Mouse (Mus musculus): ENCODE data around the gene Dmrta2. TPM values are rescaled to one million over a fixed set of nuclear protein-coding genes. Genes with fewer than 3 reads are reported as not detected.

The Dmrta2 gene
- 0.09 TPM in 1 of 2 replicates, not detected in the other for polyA plus RNA-seq (2015; fragmentation: Nextera tagmentation; extraction: Ambion mirVana)

DNA sequence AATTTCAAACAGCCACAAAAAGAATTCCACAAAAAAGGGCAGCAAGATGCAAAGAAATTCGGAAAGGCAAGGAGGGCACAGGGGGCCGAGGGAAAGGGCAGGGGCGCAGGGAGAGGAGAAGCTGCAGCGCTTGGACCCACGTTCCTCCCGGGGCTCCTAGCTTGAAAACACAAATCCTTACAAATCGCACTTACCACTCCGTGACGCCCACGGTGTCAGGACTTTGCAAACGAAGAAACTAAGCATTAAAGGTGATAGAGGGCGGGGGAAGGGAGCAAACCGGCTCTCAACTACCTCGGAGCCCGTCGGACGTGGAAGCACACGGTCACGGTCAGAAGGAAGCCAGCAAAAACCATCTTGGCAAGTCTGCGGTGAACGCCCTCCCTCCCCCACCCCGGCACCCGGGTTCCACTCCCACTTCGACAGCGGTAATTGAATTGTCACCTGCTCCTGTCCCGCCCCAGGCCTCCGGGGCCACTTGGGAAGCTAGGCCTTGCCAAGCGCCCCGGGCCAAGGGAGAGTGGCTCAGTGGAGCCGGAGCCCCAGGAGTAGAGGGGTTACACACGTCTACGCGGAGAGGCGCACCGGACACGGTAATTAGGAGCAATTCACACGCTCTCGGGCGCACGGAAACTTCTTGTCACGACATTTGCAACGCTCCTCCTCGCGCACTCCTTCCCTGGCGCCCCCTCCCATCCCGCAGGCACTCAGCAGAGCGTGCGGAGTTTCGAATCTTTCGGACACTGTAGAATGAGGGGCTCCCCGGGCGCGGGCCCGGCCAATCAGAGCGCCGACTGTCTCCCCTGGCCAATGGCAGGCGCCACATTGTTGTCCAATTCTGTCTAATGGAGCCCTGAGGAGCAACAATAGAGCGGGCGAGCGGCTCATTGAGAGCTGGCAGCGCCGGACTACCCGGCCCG is at the start of gene Dmrta2:
Gene Dmrta2 (plus strand): TSS at position 906 of the 920 bp plus-strand sequence.
- Histone ChIP-seq H3K36me3 (no peaks in the 10 kb centered on the region), H3K27ac (no peak within 1 kb of the TSS), H3K9ac (0 out of 2 replicates have a peak within 1 kb of the TSS, but pooled peaks have one; percentile 15), H3K4me1 (replicated peaks) (peaks cover 49% of the 10 kb centered on the region), H3K9me3 (replicated peaks) (peaks cover 2% of the 10 kb centered on the region; the same call in 1 of the 2 replicates), H3K4me3 (peak within 1 kb of the TSS; percentile 50), H3K27me3 (peaks cover 98% of the 10 kb centered on the region), H3K4me2 (peak within 1 kb of the TSS; percentile 79)
- WGBS: 1% methylated on average over 63 of the region's 64 CpGs
- ATAC-seq (replicated peaks; ENCODE audit: insufficient number of reproducible peaks, insufficient read depth, low FRiP score, low read depth): 0 out of 2 replicates have a peak, but pooled peaks have one; percentile 37

DNA sequence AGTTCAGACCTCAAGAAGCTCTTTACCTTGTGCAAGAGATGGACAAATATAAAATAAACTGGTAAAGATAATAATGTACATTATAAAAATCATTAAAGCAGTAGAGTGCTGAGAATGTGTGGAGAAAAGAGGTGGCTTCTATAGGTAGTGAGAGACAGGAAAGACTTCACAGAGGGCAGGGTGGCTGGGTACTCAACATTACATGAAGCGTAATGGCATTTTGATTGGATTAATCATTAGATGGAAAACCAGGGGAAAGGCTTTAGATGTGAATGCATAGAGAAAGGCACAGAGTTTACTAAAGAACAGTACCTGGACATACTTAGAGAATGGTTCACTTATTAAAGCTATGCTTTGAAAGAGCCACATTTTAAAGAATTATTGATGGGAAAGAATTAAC is 48.8 kb upstream of the Dmrta2 start:
- H3K36me3 ChIP-seq: no peaks in the 10 kb centered on the region
- no peak overlapping the region for H3K9ac ChIP-seq
- WGBS: 100% methylated on average over 1 of the region's 1 CpGs
- no peak for ATAC-seq (replicated peaks; ENCODE audit: insufficient number of reproducible peaks, insufficient read depth, low FRiP score, low read depth)
- no peak overlapping the region for H3K4me2 ChIP-seq
- H3K4me3 ChIP-seq: no peak overlapping the region
- no peaks in the 10 kb centered on the region for H3K4me1 ChIP-seq (replicated peaks)
- no peaks in the 10 kb centered on the region for H3K27me3 ChIP-seq
- H3K9me3 ChIP-seq (replicated peaks): no peaks in the 10 kb centered on the region
- H3K27ac ChIP-seq: no peak overlapping the region

DNA sequence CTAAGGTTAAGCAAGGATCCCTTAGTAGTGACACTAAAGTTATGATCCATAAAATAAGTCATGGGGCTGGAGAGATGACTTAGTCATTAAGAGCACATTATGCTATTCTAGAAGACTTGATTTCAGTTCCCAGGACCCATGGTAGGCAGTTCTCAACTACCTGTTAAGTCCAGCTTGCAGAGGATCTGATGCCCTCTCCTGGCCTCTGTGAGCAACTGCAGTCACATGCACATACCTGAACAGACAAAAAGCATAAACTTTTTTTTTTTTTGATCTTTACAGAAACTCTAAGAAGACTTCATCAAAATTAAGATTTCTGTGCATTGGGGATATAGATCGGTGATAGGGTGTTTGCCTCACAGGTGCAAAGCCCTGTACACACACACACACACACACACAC is 47.4 kb upstream of the Dmrta2 start:
- Histone ChIP-seq H3K9ac (no peak overlapping the region), H3K36me3 (no peaks in the 10 kb centered on the region), H3K27me3 (no peaks in the 10 kb centered on the region), H3K27ac (no peak overlapping the region), H3K4me2 (no peak overlapping the region), H3K4me1 (replicated peaks) (no peaks in the 10 kb centered on the region), H3K9me3 (replicated peaks) (no peaks in the 10 kb centered on the region), H3K4me3 (no peak overlapping the region)
- ATAC-seq (replicated peaks; ENCODE audit: insufficient number of reproducible peaks, insufficient read depth, low FRiP score, low read depth): no peak
- WGBS: 100% methylated on average over 1 of the region's 1 CpGs

DNA sequence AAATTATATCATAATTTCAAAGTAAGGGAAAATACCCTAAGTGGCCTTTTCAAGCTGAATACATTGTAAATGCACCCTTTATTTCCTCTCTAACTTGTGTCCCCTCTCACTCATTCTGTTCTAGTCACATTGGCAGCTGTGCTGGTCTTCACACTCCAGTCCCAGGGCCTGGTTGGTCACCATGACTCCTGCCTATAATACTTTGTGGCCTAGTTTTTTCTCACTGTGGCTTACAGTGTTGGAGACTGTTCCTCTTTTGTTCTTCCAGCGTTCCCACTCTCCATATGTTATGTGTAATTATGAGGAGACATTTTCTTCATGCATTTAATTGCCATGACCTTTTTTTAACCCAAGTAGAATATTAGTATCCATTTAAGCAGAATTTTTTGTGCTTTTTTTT is 46.9 kb upstream of the Dmrta2 start:
- H3K27me3 ChIP-seq: no peaks in the 10 kb centered on the region
- H3K36me3 ChIP-seq: no peaks in the 10 kb centered on the region
- H3K4me1 ChIP-seq (replicated peaks): no peaks in the 10 kb centered on the region
- no peak for ATAC-seq (replicated peaks; ENCODE audit: insufficient number of reproducible peaks, insufficient read depth, low FRiP score, low read depth)
- H3K27ac ChIP-seq: no peak overlapping the region
- H3K4me2 ChIP-seq: no peak overlapping the region
- WGBS: 94% methylated on average over 1 of the region's 1 CpGs
- H3K4me3 ChIP-seq: no peak overlapping the region
- H3K9me3 ChIP-seq (replicated peaks): no peaks in the 10 kb centered on the region
- no peak overlapping the region for H3K9ac ChIP-seq

DNA sequence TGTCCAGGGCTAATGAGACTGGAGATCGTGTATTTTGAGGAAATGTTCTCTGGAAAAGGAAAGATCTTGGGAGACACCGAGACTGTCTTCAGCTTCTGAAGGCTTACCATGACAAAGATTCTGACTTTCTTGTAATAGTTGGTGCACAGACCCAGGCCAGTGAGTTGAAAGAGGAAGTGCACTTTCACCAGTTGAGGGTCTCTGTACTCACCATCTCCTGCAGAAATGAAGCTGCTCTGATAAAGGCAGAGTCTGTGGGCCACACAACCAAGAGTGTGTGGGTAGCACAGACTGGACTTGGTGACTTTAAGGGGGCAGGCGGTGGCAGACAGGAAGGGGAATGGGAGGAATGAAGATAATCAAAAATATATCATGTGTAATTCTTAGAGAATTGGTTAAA is 41.3 kb upstream of the Dmrta2 start:
- Histone ChIP-seq H3K4me1 (replicated peaks) (no peaks in the 10 kb centered on the region), H3K4me3 (no peak overlapping the region), H3K27ac (no peak overlapping the region), H3K9ac (no peak overlapping the region), H3K4me2 (no peak overlapping the region), H3K27me3 (no peaks in the 10 kb centered on the region), H3K36me3 (no peaks in the 10 kb centered on the region), H3K9me3 (replicated peaks) (no peaks in the 10 kb centered on the region)
- no peak for ATAC-seq (replicated peaks; ENCODE audit: insufficient number of reproducible peaks, insufficient read depth, low FRiP score, low read depth)
- WGBS: 88% methylated on average over 3 of the region's 3 CpGs

DNA sequence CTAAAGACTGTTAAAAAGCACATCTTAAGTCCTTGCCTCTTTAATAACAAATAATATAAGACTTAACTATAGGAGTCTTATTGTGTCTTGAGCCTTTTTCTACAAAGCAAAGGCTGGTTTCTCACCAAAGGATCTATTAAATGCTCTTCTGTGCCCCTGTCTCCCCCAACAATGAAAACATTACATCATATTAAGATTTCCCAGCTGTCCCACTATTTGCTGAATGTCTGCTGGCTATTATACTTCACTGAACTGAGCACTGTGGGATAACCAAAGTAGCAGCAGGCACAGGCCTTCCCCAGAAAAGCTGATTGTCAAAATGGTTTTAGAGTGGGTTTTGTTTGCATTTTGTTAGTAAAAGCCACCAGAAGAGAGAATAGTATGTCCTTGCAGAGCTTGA is 38.6 kb upstream of the Dmrta2 start:
- Histone ChIP-seq H3K4me2 (no peak overlapping the region), H3K27me3 (no peaks in the 10 kb centered on the region), H3K27ac (no peak overlapping the region), H3K9ac (no peak overlapping the region), H3K4me3 (no peak overlapping the region), H3K36me3 (no peaks in the 10 kb centered on the region), H3K4me1 (replicated peaks) (no peaks in the 10 kb centered on the region), H3K9me3 (replicated peaks) (no peaks in the 10 kb centered on the region)
- ATAC-seq (replicated peaks; ENCODE audit: insufficient number of reproducible peaks, insufficient read depth, low FRiP score, low read depth): no peak

DNA sequence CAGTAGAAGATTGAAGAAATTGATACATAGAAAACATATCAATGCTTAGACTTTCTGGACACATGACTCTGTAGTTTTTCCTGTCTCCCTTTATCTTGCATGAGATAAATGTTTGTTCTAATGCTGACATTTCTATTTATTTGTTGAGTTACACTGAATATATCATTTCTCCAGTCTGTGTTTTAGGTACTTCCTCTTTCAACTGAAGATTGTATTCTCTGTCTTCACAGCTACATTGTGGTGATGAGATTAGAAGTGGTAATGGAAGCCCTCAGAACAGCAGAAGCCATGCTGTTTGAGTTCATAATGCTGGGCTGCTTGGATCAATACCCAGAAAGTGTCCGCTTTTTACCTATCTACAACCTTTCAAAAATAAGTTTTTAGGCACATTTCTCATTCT is 32.3 kb upstream of the Dmrta2 start:
- ATAC-seq (replicated peaks; ENCODE audit: insufficient number of reproducible peaks, insufficient read depth, low FRiP score, low read depth): no peak
- H3K36me3 ChIP-seq: no peaks in the 10 kb centered on the region
- WGBS: 98% methylated on average over 1 of the region's 1 CpGs
- H3K4me2 ChIP-seq: no peak overlapping the region
- no peaks in the 10 kb centered on the region for H3K4me1 ChIP-seq (replicated peaks)
- H3K27me3 ChIP-seq: no peaks in the 10 kb centered on the region
- H3K27ac ChIP-seq: no peak overlapping the region
- no peak overlapping the region for H3K4me3 ChIP-seq
- H3K9ac ChIP-seq: no peak overlapping the region
- H3K9me3 ChIP-seq (replicated peaks): no peaks in the 10 kb centered on the region

DNA sequence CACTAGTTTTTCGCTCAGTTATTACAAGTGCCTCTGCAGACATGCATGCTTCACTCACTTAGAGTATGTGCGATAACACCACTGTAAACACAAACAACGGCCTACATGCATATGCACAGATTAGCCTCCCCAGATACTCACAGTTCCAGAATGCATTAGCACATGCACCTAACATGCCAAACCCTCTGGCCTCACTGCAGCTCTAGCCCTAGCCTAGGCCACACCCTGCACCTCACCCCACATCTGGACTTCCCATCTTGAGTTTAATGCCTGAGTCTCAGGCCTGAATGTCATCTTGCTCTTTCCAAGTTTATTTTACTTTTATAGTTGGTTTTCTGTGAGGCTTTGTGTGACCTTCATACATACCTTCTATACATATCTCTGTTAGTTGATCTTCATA is 28.5 kb upstream of the Dmrta2 start:
- Histone ChIP-seq H3K27ac (no peak overlapping the region), H3K4me2 (no peak overlapping the region), H3K4me1 (replicated peaks) (no peaks in the 10 kb centered on the region), H3K36me3 (no peaks in the 10 kb centered on the region), H3K27me3 (no peaks in the 10 kb centered on the region), H3K4me3 (no peak overlapping the region), H3K9ac (no peak overlapping the region), H3K9me3 (replicated peaks) (no peaks in the 10 kb centered on the region)
- WGBS: 90% methylated on average over 3 of the region's 3 CpGs
- no peak for ATAC-seq (replicated peaks; ENCODE audit: insufficient number of reproducible peaks, insufficient read depth, low FRiP score, low read depth)

DNA sequence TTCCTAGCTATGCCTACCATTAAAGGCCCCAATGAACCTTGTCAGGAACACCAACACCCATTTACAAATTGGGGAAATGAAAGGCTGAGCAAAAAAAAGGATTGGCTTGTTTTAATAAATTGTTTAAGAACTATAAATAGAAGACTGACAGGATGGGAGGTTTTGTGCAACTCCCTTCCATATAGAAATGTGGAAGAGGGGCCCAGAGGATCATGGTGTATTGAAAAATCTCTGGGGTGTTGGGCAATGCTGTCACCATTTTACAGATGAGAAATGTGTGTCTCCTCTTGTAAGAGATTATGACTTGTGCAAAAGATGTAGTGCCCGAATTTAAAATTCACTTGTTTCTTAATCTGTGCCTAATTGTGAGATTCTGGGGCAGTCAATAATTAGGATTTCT is 24.3 kb upstream of the Dmrta2 start:
- no peak for ATAC-seq (replicated peaks; ENCODE audit: insufficient number of reproducible peaks, insufficient read depth, low FRiP score, low read depth)
- Histone ChIP-seq H3K9me3 (replicated peaks) (no peaks in the 10 kb centered on the region), H3K36me3 (no peaks in the 10 kb centered on the region), H3K27me3 (no peaks in the 10 kb centered on the region), H3K4me2 (no peak overlapping the region), H3K4me3 (no peak overlapping the region), H3K9ac (no peak overlapping the region), H3K4me1 (replicated peaks) (no peaks in the 10 kb centered on the region), H3K27ac (no peak overlapping the region)
- WGBS: 70% methylated on average over 1 of the region's 1 CpGs

DNA sequence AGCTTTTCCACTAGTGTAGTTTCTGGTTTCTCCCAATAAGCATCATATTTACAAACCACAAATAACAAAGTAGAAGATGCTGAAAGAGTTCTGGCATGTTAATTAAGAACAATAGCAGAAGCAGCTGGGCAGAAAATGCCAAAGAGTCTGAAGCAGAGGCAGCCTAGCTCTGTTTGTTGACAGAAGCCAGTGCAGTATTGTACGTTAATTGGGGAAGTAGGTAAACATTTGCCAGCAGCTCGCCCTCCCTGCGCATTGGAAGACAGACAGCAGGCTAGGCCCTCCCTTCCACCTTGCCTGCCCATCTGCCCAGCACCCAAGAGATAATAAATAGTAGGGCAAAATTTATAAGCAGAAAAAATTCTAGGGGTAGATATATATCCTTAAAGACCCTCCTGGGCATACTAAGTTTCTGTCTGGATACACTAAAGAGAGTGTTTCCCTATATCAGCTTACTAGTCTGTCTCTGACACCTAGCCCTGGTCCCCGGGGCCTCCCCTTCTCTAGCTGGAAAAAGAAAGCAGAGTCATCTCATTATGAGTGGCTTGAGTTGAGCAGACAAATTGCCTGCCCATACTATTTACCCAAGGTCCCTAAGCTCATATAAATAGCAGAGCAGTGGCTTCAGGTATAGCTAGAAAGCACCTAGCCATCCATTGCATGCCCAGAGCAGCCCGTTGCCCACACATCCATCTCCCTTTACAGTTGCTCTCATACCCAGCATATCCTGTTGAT is 17.5 kb upstream of the Dmrta2 start:
- no peak overlapping the region for H3K9ac ChIP-seq
- 80% methylated on average over 5 of the region's 5 CpGs for WGBS
- no peaks in the 10 kb centered on the region for H3K36me3 ChIP-seq
- H3K9me3 ChIP-seq (replicated peaks): no peaks in the 10 kb centered on the region
- no peaks in the 10 kb centered on the region for H3K4me1 ChIP-seq (replicated peaks)
- no peak overlapping the region for H3K27ac ChIP-seq
- H3K4me3 ChIP-seq: no peak overlapping the region
- no peak for ATAC-seq (replicated peaks; ENCODE audit: insufficient number of reproducible peaks, insufficient read depth, low FRiP score, low read depth)
- H3K27me3 ChIP-seq: no peaks in the 10 kb centered on the region
- no peak overlapping the region for H3K4me2 ChIP-seq

DNA sequence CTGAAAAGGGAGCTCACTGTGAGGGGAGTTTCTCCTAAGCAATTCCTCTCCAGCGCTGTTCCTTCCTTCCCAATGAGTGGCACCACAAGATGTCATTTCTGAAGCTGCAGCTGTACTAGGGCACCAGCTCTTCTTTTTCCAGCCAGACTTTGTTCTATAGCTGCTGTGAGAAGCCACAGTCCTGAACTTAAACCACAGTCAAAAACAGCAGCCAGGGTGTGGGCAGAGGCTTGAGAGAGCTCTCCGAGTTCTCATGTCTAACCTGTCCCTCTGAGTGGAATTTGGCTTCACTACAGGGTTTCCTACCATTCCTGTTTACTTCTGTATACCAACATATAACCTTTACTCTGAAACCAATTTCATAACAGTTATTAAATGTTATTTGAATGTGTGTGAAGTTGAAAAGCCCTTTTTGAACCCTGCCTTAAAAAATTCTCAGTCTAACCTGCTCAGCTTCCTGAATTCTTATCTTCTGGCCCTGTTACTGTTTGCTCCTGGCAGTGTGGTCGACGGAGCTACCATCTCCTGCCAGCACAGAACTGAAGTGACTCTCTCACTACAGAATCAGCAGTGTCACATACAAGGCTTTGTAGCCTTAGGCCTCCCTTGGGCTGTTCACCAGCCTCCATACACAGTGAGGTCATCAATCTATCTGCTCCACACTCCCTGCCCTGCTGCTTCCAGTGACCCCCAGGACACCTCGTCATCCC is 14.1 kb upstream of the Dmrta2 start:
- Histone ChIP-seq H3K36me3 (no peaks in the 10 kb centered on the region), H3K27me3 (no peaks in the 10 kb centered on the region), H3K4me2 (no peak overlapping the region), H3K4me1 (replicated peaks) (no peaks in the 10 kb centered on the region), H3K4me3 (no peak overlapping the region), H3K27ac (no peak overlapping the region), H3K9ac (no peak overlapping the region), H3K9me3 (replicated peaks) (no peaks in the 10 kb centered on the region)
- 70% methylated on average over 5 of the region's 5 CpGs for WGBS
- no peak for ATAC-seq (replicated peaks; ENCODE audit: insufficient number of reproducible peaks, insufficient read depth, low FRiP score, low read depth)
